In genomic region chr9:14274986-14275720, GRCm38 (mm10) we compare ENCODE assay signal across 8 mouse cellular contexts. TPM values are rescaled to one million over a fixed set of nuclear protein-coding genes. Genes with fewer than 3 reads are reported as not detected.
DNase-seq lines count a peak whose midpoint lies in the region; ATAC-seq and TF ChIP-seq lines count a peak whose summit lies in the region.

Sesn3 (plus strand) TSS chr9:14275067.

- ATAC-seq in embryonic facial prominence, embryonic 14.5 days (ENCODE audit: low read depth): peak; percentile 41
- peak; percentile 40 for ATAC-seq in kidney, embryonic 14.5 days (ENCODE audit: low FRiP score, low TSS enrichment)
- ATAC-seq in limb, embryonic 14.5 days (ENCODE audit: low FRiP score, low read depth): 0 out of 2 replicates have a peak, but pooled peaks have one; percentile 1
- peak; percentile 47 for ATAC-seq in midbrain, embryonic 16.5 days

- H3K9ac ChIP-seq in embryonic facial prominence, embryonic 14.5 days (ENCODE audit: low read depth, low read length): peak within 1 kb of the TSS; percentile 52
- H3K9ac ChIP-seq in kidney, embryonic 14.5 days (ENCODE audit: low read depth, low read length): peak within 1 kb of the TSS; percentile 53
- H3K9ac ChIP-seq in limb, embryonic 14.5 days (ENCODE audit: low read depth, low read length, severe bottlenecking): peak within 1 kb of the TSS; percentile 46
- H3K9ac ChIP-seq in midbrain, embryonic 16.5 days (ENCODE audit: low read depth, low read length): peak within 1 kb of the TSS; percentile 60

- no peak for TF ChIP-seq POLR2A in limb, embryonic 14.5 days (IDR thresholded peaks at IDR 0.05; ENCODE audit: borderline replicate concordance, extremely low read depth, insufficient read depth, insufficient read length)
- peak; percentile 50; the same call in 1 of the 2 replicates for TF ChIP-seq POLR2A in spleen, adult 2 months (IDR thresholded peaks at IDR 0.05; ENCODE audit: low read depth, low read length)

- TF ChIP-seq CTCF in spleen, adult 2 months (IDR thresholded peaks at IDR 0.05; ENCODE audit: extremely low read depth, insufficient read depth, insufficient read length, insufficient replicate concordance): peak; percentile 20; the same call in 1 of the 2 replicates

- peak within 1 kb of the TSS; percentile 56 for H3K4me2 ChIP-seq in embryonic facial prominence, embryonic 14.5 days (ENCODE audit: low read depth, low read length)
- peak within 1 kb of the TSS; percentile 54 for H3K4me2 ChIP-seq in kidney, embryonic 14.5 days (replicated peaks; ENCODE audit: low read depth, low read length)
- peak within 1 kb of the TSS; percentile 64 for H3K4me2 ChIP-seq in limb, embryonic 14.5 days (replicated peaks; ENCODE audit: low read depth, low read length, severe bottlenecking)
- H3K4me2 ChIP-seq in midbrain, embryonic 16.5 days (ENCODE audit: low read length): peak within 1 kb of the TSS; percentile 71

- no peaks in the 10 kb centered on the region for H3K9me3 ChIP-seq in embryonic facial prominence, embryonic 14.5 days (ENCODE audit: control insufficient read depth, low read length)
- H3K9me3 ChIP-seq in heart, embryonic 10.5 days: no peaks in the 10 kb centered on the region
- no peaks in the 10 kb centered on the region for H3K9me3 ChIP-seq in kidney, embryonic 14.5 days (ENCODE audit: control insufficient read depth, low read length)
- H3K9me3 ChIP-seq in limb, embryonic 14.5 days (ENCODE audit: control insufficient read depth, low read length): no peaks in the 10 kb centered on the region
- no peaks in the 10 kb centered on the region for H3K9me3 ChIP-seq in midbrain, embryonic 16.5 days (replicated peaks; ENCODE audit: control insufficient read depth, low read length, poor library complexity, severe bottlenecking)

- H3K27me3 ChIP-seq in embryonic facial prominence, embryonic 14.5 days (replicated peaks; ENCODE audit: control insufficient read depth, insufficient read depth, low read length): no peaks in the 10 kb centered on the region
- no peaks in the 10 kb centered on the region for H3K27me3 ChIP-seq in heart, embryonic 10.5 days (ENCODE audit: insufficient read depth, poor library complexity, severe bottlenecking)
- H3K27me3 ChIP-seq in kidney, embryonic 14.5 days (ENCODE audit: control insufficient read depth, insufficient read depth, low read length): no peaks in the 10 kb centered on the region
- no peaks in the 10 kb centered on the region for H3K27me3 ChIP-seq in limb, embryonic 14.5 days (ENCODE audit: control insufficient read depth, insufficient read depth, low read length)
- no peaks in the 10 kb centered on the region; the same call in 1 of the 2 replicates for H3K27me3 ChIP-seq in midbrain, embryonic 16.5 days (ENCODE audit: control insufficient read depth, insufficient read depth, low read depth, low read length)
- H3K27me3 ChIP-seq in spleen, adult 2 months (ENCODE audit: control insufficient read depth, insufficient read depth, low read length): no peaks in the 10 kb centered on the region

- WGBS in embryonic facial prominence, embryonic 14.5 days: 4% methylated on average over 25 of the region's 25 CpGs
- WGBS in heart, embryonic 10.5 days: 1% methylated on average over 25 of the region's 25 CpGs
- under 1% methylated on average over 25 of the region's 25 CpGs for WGBS in kidney, embryonic 14.5 days
- WGBS in limb, embryonic 14.5 days: 2% methylated on average over 25 of the region's 25 CpGs
- WGBS in midbrain, embryonic 16.5 days: 3% methylated on average over 25 of the region's 25 CpGs
- WGBS in spleen, adult 2 months: 3% methylated on average over 25 of the region's 25 CpGs

- no peaks in the 10 kb centered on the region for H3K36me3 ChIP-seq in embryonic facial prominence, embryonic 14.5 days (ENCODE audit: control insufficient read depth, insufficient read depth, low read length)
- H3K36me3 ChIP-seq in heart, embryonic 10.5 days: no peaks in the 10 kb centered on the region
- H3K36me3 ChIP-seq in kidney, embryonic 14.5 days (ENCODE audit: control insufficient read depth, insufficient read depth, low read length): no peaks in the 10 kb centered on the region
- H3K36me3 ChIP-seq in limb, embryonic 14.5 days (ENCODE audit: control insufficient read depth, insufficient read depth, low read length): no peaks in the 10 kb centered on the region
- H3K36me3 ChIP-seq in midbrain, embryonic 16.5 days (ENCODE audit: control insufficient read depth, insufficient read depth, low read length): no peaks in the 10 kb centered on the region
- H3K36me3 ChIP-seq in spleen, adult 2 months (ENCODE audit: control insufficient read depth, insufficient read depth, low read length): no peaks in the 10 kb centered on the region

- DNase-seq in 3T3-L1 (ENCODE audit: low read depth, low spot score): peak; percentile 51
- peak; percentile 85 to 87 for DNase-seq in adrenal gland, postnatal 36 days
- peak; percentile 88 for DNase-seq in embryonic facial prominence, embryonic 14.5 days (ENCODE audit: low spot score)
- DNase-seq in heart, embryonic 10.5 days (ENCODE audit: low spot score): peak; percentile 95
- peak; percentile 69 for DNase-seq in limb, embryonic 14.5 days (ENCODE audit: low spot score)
- DNase-seq in spleen, adult 2 months (ENCODE audit: low read depth in 1 of 2, low spot score in 2 of 2): peak; percentile 81 to 91

- H3K4me1 ChIP-seq in embryonic facial prominence, embryonic 14.5 days (ENCODE audit: control insufficient read depth, insufficient read depth, low read length): peaks cover 12% of the 10 kb centered on the region; the same call in 1 of the 2 replicates
- H3K4me1 ChIP-seq in heart, embryonic 10.5 days: peaks cover 8% of the 10 kb centered on the region; the same call in 1 of the 2 replicates
- H3K4me1 ChIP-seq in kidney, embryonic 14.5 days (ENCODE audit: control insufficient read depth, insufficient read depth, low read length): peaks cover 7% of the 10 kb centered on the region; the same call in 1 of the 2 replicates
- H3K4me1 ChIP-seq in limb, embryonic 14.5 days (ENCODE audit: control insufficient read depth, insufficient read depth, low read length): peaks cover 17% of the 10 kb centered on the region
- peaks cover 20% of the 10 kb centered on the region for H3K4me1 ChIP-seq in midbrain, embryonic 16.5 days (ENCODE audit: control insufficient read depth, insufficient read depth, low read length)
- H3K4me1 ChIP-seq in spleen, adult 2 months (ENCODE audit: control insufficient read depth, insufficient read depth, insufficient read length): peaks cover 11% of the 10 kb centered on the region

- H3K4me3 ChIP-seq in embryonic facial prominence, embryonic 14.5 days (ENCODE audit: low read depth, low read length): peak within 1 kb of the TSS; percentile 30
- peak within 1 kb of the TSS; percentile 86 for H3K4me3 ChIP-seq in heart, embryonic 10.5 days
- H3K4me3 ChIP-seq in kidney, embryonic 14.5 days (ENCODE audit: low read length): peak within 1 kb of the TSS; percentile 26
- H3K4me3 ChIP-seq in limb, embryonic 14.5 days (replicated peaks; ENCODE audit: low read length): peak within 1 kb of the TSS; percentile 33
- H3K4me3 ChIP-seq in midbrain, embryonic 16.5 days (ENCODE audit: low read depth, low read length): peak within 1 kb of the TSS; percentile 77
- peak within 1 kb of the TSS; percentile 63 for H3K4me3 ChIP-seq in spleen, adult 2 months (ENCODE audit: extremely low read depth, insufficient read depth, insufficient read length)

- peak within 1 kb of the TSS; percentile 90 for H3K27ac ChIP-seq in embryonic facial prominence, embryonic 14.5 days (replicated peaks; ENCODE audit: low read depth, low read length)
- peak within 1 kb of the TSS; percentile 89 for H3K27ac ChIP-seq in heart, embryonic 10.5 days
- H3K27ac ChIP-seq in kidney, embryonic 14.5 days (ENCODE audit: low read depth, low read length): peak within 1 kb of the TSS; percentile 96
- H3K27ac ChIP-seq in limb, embryonic 14.5 days (replicated peaks; ENCODE audit: low read depth, low read length): peak within 1 kb of the TSS; percentile 93
- peak within 1 kb of the TSS; percentile 84 for H3K27ac ChIP-seq in midbrain, embryonic 16.5 days (ENCODE audit: low read length)
- H3K27ac ChIP-seq in spleen, adult 2 months (ENCODE audit: insufficient read depth, low read length): peak within 1 kb of the TSS; percentile 90

RNA-seq across cellular contexts. Expression of gene Sesn3, which starts in this region (rescaled TPM):
- 10 to 100 TPM; 63.1 to 66.2 TPM for total RNA-seq in adrenal gland, postnatal 36 days (2021)
- polyA plus RNA-seq in embryonic facial prominence, embryonic 14.5 days (2014; fragmentation: Nextera tagmentation; extraction: Ambion mirVana): 21.7 and 25.8 TPM in 2 replicates
- 12.3 and 13.6 TPM in 2 replicates for polyA plus RNA-seq in heart, embryonic 10.5 days (2016; fragmentation: Nextera tagmentation; extraction: Ambion mirVana)
- polyA plus RNA-seq in kidney, embryonic 14.5 days (2014; fragmentation: Nextera tagmentation; extraction: Ambion mirVana): 35.7 and 39.4 TPM in 2 replicates
- 25.3 and 28.1 TPM in 2 replicates for polyA plus RNA-seq in limb, embryonic 14.5 days (2012; rRNA removed)
- polyA plus RNA-seq in limb, embryonic 14.5 days (2014; fragmentation: Nextera tagmentation; extraction: Ambion mirVana): 21.1 and 31.5 TPM in 2 replicates
- 13.6 and 16.1 TPM in 2 replicates for polyA plus RNA-seq in midbrain, embryonic 16.5 days (2015; fragmentation: Nextera tagmentation; extraction: Ambion mirVana)
- polyA plus RNA-seq in spleen, adult 2 months (2012; rRNA removed): 12.2 and 33.6 TPM in 2 replicates

Comparison
In these comparisons a context has a peak if more than half of its experiments do, and no peak if none do; other contexts are left out.
1. Peak in every context shown above with its lines: DNase-seq, ATAC-seq, H3K4me3 ChIP-seq and H3K27ac ChIP-seq.
2. H3K4me3 ChIP-seq: peak in every context shown above with its lines; median percentile 86 in heart, embryonic 10.5 days; 77 in midbrain, embryonic 16.5 days; 63 in spleen, adult 2 months; 33 in limb, embryonic 14.5 days; 30 in embryonic facial prominence, embryonic 14.5 days; 26 in kidney, embryonic 14.5 days.